Mouse (Mus musculus): ENCODE measurements at regions not wholly inside any gene's neighbourhood (a gene's known extent, or its start where the extent isn't known, plus 50 kb on each side); places are given as distances from the start of the nearest gene placed in this dataset.

GRCm38 (mm10) chr3:143156733-143157524, 275.1 kb upstream of the Pkn2 start:
- no peak for ATAC-seq
- peaks cover 6% of the 10 kb centered on the region; the same call in 1 of the 2 replicates for H3K4me1 ChIP-seq
- no peak overlapping the region for H3K4me2 ChIP-seq
- no peak overlapping the region for H3K4me3 ChIP-seq
- H3K27me3 ChIP-seq = no peaks in the 10 kb centered on the region
- no peak overlapping the region for H3K27ac ChIP-seq
- H3K36me3 ChIP-seq (ENCODE audit: poor library complexity, severe bottlenecking) = no peaks in the 10 kb centered on the region
- no peaks in the 10 kb centered on the region for H3K9me3 ChIP-seq (replicated peaks)
- no peak overlapping the region for H3K9ac ChIP-seq

- Histone ChIP-seq H3K27me3 (no peaks in the 10 kb centered on the region), H3K36me3 (ENCODE audit: poor library complexity, severe bottlenecking) (no peaks in the 10 kb centered on the region), H3K9me3 (replicated peaks) (no peaks in the 10 kb centered on the region), H3K9ac (no peak overlapping the region), H3K27ac (no peak overlapping the region), H3K4me1 (peaks cover 6% of the 10 kb centered on the region; the same call in 1 of the 2 replicates), H3K4me3 (no peak overlapping the region), H3K4me2 (no peak overlapping the region)
- 50% methylated on average over 1 of the region's 1 CpGs for WGBS
- ATAC-seq = no peak
Measured at GRCm38 (mm10) chr3:143156174-143156573, 274.4 kb upstream of the Pkn2 start.

DNA sequence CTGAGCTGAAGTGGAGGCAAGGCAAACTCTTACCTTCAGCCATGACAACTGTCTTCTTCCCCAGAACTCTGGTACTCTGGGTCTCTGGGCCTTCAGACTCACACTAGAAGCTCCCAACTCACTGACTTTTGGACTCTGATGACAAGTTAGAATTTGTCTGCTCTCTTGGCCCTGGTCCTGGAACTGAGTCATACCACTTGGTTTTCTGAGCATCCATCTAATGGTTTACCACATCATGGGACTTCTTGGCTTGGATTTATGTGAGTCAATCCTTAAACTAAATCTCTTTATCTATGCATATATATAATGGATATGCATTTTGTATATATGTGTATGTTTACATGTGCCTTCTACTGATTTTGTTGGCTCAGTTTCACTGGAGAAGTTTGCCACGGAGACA, 273.8 kb upstream of the Pkn2 start:
- 94% methylated on average over 1 of the region's 1 CpGs for WGBS

GRCm38 (mm10) chr3:143147471-143147870, 265.7 kb upstream of the Pkn2 start:
- WGBS = 37% methylated on average over 8 of the region's 8 CpGs
- no peaks in the 10 kb centered on the region for H3K36me3 ChIP-seq (ENCODE audit: poor library complexity, severe bottlenecking)
- H3K9me3 ChIP-seq (replicated peaks) = no peaks in the 10 kb centered on the region
- no peak for ATAC-seq
- no peaks in the 10 kb centered on the region; the same call in 1 of the 2 replicates for H3K27me3 ChIP-seq
- H3K4me2 ChIP-seq = no peak overlapping the region
- H3K4me3 ChIP-seq = no peak overlapping the region
- H3K4me1 ChIP-seq = no peaks in the 10 kb centered on the region
- H3K27ac ChIP-seq = no peak overlapping the region
- no peak overlapping the region for H3K9ac ChIP-seq

More for the DNA sequence above, 273.8 kb upstream of the Pkn2 start:
- no peak overlapping the region for H3K4me3 ChIP-seq
- H3K36me3 ChIP-seq (ENCODE audit: poor library complexity, severe bottlenecking) = no peaks in the 10 kb centered on the region
- H3K27ac ChIP-seq = no peak overlapping the region
- H3K9ac ChIP-seq = no peak overlapping the region
- no peaks in the 10 kb centered on the region for H3K27me3 ChIP-seq
- ATAC-seq = no peak
- H3K9me3 ChIP-seq (replicated peaks) = no peaks in the 10 kb centered on the region
- H3K4me2 ChIP-seq = no peak overlapping the region
- peaks cover 6% of the 10 kb centered on the region; the same call in 1 of the 2 replicates for H3K4me1 ChIP-seq

DNA sequence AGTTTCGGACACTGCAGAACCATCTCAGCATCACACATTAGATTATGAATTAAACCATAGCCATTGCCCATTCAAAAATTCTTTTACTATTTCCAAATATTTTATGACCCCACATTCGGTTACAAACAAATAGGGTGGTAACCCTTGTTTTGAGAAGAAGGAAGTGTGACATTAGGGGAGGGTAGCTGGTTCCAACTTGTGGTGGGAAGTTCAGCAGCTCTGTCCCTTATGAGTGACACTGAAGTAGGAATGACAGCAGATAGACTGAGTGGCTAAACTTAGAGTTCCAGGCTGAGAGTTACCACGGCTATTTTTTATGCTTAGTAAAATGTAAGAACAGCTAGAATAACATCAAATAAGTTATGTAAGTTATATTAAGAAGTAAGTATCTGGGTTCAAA, 257.1 kb upstream of the Pkn2 start:
- Histone ChIP-seq H3K36me3 (ENCODE audit: poor library complexity, severe bottlenecking) (no peaks in the 10 kb centered on the region), H3K9ac (no peak overlapping the region), H3K4me3 (no peak overlapping the region), H3K4me1 (no peaks in the 10 kb centered on the region), H3K4me2 (no peak overlapping the region), H3K27ac (no peak overlapping the region), H3K9me3 (replicated peaks) (no peaks in the 10 kb centered on the region), H3K27me3 (no peaks in the 10 kb centered on the region; the same call in 1 of the 2 replicates)
- 94% methylated on average over 3 of the region's 3 CpGs for WGBS
- no peak for ATAC-seq

- WGBS = 38% methylated on average over 2 of the region's 2 CpGs
- no peak overlapping the region for H3K4me2 ChIP-seq
- H3K9me3 ChIP-seq (replicated peaks) = no peaks in the 10 kb centered on the region
- H3K9ac ChIP-seq = no peak overlapping the region
- H3K4me3 ChIP-seq = no peak overlapping the region
- ATAC-seq = peak; percentile 43; the same call in 1 of the 2 replicates
- H3K4me1 ChIP-seq = no peaks in the 10 kb centered on the region
- H3K27me3 ChIP-seq = no peaks in the 10 kb centered on the region
- H3K36me3 ChIP-seq (ENCODE audit: poor library complexity, severe bottlenecking) = no peaks in the 10 kb centered on the region
- H3K27ac ChIP-seq = no peak overlapping the region
Measured at GRCm38 (mm10) chr3:143134528-143134927, 252.7 kb upstream of the Pkn2 start.

DNA sequence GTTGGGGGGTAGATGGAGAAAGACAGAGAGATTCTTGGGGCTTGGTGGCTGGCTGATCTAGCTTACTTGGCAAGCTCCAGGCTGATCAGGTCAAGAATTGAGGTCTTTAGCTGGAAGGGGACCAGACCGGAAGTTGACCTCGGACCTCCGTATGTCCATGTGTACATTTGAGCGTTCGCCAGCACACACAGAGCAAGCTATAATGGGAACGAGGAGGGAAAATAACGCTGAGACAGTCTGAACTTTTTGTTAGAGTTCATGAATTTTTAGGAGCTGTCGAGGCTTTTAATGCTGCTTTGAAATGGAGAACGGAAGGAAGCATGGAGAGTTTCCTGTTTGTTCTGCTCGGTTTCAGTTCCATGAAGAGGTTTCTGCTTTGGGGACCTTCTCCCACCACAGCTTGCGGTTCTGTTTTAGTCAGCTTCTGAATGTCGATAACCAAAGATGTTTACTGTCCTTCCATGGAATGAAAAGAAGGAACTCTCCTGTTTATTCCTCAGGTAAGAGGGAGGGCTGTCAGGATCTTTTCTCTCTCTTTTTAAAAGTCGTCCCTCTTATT, 226.0 kb upstream of the Pkn2 start:
- ATAC-seq = no peak
- H3K4me3 ChIP-seq = no peak overlapping the region
- H3K9me3 ChIP-seq (replicated peaks) = no peaks in the 10 kb centered on the region
- no peak overlapping the region for H3K27ac ChIP-seq
- 66% methylated on average over 13 of the region's 13 CpGs for WGBS
- no peaks in the 10 kb centered on the region for H3K27me3 ChIP-seq
- no peaks in the 10 kb centered on the region for H3K36me3 ChIP-seq (ENCODE audit: poor library complexity, severe bottlenecking)
- H3K4me2 ChIP-seq = no peak overlapping the region
- no peak overlapping the region for H3K9ac ChIP-seq
- peaks cover 23% of the 10 kb centered on the region for H3K4me1 ChIP-seq

- Histone ChIP-seq H3K4me1 (peaks cover 34% of the 10 kb centered on the region), H3K4me2 (no peak overlapping the region), H3K36me3 (ENCODE audit: poor library complexity, severe bottlenecking) (no peaks in the 10 kb centered on the region), H3K4me3 (no peak overlapping the region), H3K9ac (no peak overlapping the region), H3K9me3 (replicated peaks) (no peaks in the 10 kb centered on the region), H3K27me3 (no peaks in the 10 kb centered on the region), H3K27ac (no peak overlapping the region)
- WGBS = 57% methylated on average over 2 of the region's 2 CpGs
- no peak for ATAC-seq
Measured at GRCm38 (mm10) chr3:143104734-143105133, 222.9 kb upstream of the Pkn2 start.

GRCm38 (mm10) chr3:143103333-143103732, 221.5 kb upstream of the Pkn2 start:
- Histone ChIP-seq H3K36me3 (ENCODE audit: poor library complexity, severe bottlenecking) (no peaks in the 10 kb centered on the region), H3K9me3 (replicated peaks) (no peaks in the 10 kb centered on the region), H3K27ac (no peak overlapping the region), H3K4me1 (peaks cover 33% of the 10 kb centered on the region), H3K27me3 (no peaks in the 10 kb centered on the region), H3K4me3 (no peak overlapping the region), H3K9ac (no peak overlapping the region), H3K4me2 (no peak overlapping the region)
- 22% methylated on average over 3 of the region's 3 CpGs for WGBS
- ATAC-seq = no peak

GRCm38 (mm10) chr3:143100810-143101645, 219.2 kb upstream of the Pkn2 start:
- peak; percentile 90 for ATAC-seq
- H3K4me3 ChIP-seq = peak overlapping the region; percentile 45
- peak overlapping the region; percentile 66 for H3K27ac ChIP-seq
- no peaks in the 10 kb centered on the region for H3K9me3 ChIP-seq (replicated peaks)
- peak overlapping the region; percentile 75 for H3K9ac ChIP-seq
- WGBS = 1% methylated on average over 40 of the region's 59 CpGs
- no peaks in the 10 kb centered on the region for H3K27me3 ChIP-seq
- peak overlapping the region; percentile 66 for H3K4me2 ChIP-seq
- peaks cover 19% of the 10 kb centered on the region; the same call in 1 of the 2 replicates for H3K4me1 ChIP-seq
- no peaks in the 10 kb centered on the region for H3K36me3 ChIP-seq (ENCODE audit: poor library complexity, severe bottlenecking)

DNA sequence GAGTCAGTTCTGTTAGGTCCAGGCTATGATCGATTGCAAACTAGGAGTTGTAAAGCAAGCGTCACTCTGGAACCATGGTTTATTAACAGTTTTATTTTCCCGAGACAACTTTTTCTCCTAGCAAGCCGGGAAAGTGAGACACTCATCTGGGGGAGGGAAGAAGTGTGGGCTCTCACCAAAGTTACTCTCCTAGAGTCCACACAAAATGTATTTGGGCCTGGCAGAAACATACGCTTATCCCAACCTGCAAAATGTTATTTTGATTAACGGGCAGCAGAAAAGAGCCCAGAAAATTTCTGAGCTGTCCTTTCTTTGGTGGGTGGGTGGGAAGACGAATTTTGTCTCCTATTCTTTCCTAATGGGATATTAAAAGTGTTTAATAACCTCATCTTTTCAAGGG, 218.4 kb upstream of the Pkn2 start:
- ATAC-seq = no peak
- H3K4me3 ChIP-seq = peak overlapping the region; percentile 45
- WGBS = 68% methylated on average over 7 of the region's 7 CpGs

GRCm38 (mm10) chr3:143092206-143092605, 210.4 kb upstream of the Pkn2 start:
- Histone ChIP-seq H3K27me3 (no peaks in the 10 kb centered on the region), H3K4me2 (no peak overlapping the region), H3K27ac (no peak overlapping the region), H3K36me3 (ENCODE audit: poor library complexity, severe bottlenecking) (no peaks in the 10 kb centered on the region), H3K9ac (no peak overlapping the region), H3K4me3 (no peak overlapping the region), H3K9me3 (replicated peaks) (no peaks in the 10 kb centered on the region), H3K4me1 (peaks cover 7% of the 10 kb centered on the region)
- WGBS = 49% methylated on average over 4 of the region's 4 CpGs
- ATAC-seq = peak; percentile 30; the same call in 1 of the 2 replicates

More for the DNA sequence above, 218.4 kb upstream of the Pkn2 start:
- Histone ChIP-seq H3K27me3 (no peaks in the 10 kb centered on the region), H3K9me3 (replicated peaks) (no peaks in the 10 kb centered on the region), H3K36me3 (ENCODE audit: poor library complexity, severe bottlenecking) (no peaks in the 10 kb centered on the region), H3K4me1 (peaks cover 19% of the 10 kb centered on the region; the same call in 1 of the 2 replicates), H3K4me2 (peak overlapping the region; percentile 66), H3K9ac (peak overlapping the region; percentile 75; the same call in 1 of the 2 replicates), H3K27ac (peak overlapping the region; percentile 66; the same call in 1 of the 2 replicates)

All from forebrain, embryonic 13.5 days (tissue).